Mouse (Mus musculus) CD4-positive, CD25-positive, alpha-beta regulatory T cell, adult 4 months (primary cell): ENCODE measurements around the gene Cdca8. TPM values are rescaled to one million over a fixed set of nuclear protein-coding genes. Genes with fewer than 3 reads are reported as not detected.

Experiments used
- ATAC-seq: one replicate; pipeline ENCODE4 v1.8.0; 2017
- polyA plus RNA-seq, 2 experiments: library from polyadenylated mRNA; unstranded; fragments of 100-300 nt; shearing (Covaris generic); gene quantifications; one replicate each; pipeline ENCODE4 v1.2.1; 2017

Cdca8 gene
- polyA plus RNA-seq, 2 experiments from 2014 or later, result 12.6 to 31.4 TPM

DNA sequence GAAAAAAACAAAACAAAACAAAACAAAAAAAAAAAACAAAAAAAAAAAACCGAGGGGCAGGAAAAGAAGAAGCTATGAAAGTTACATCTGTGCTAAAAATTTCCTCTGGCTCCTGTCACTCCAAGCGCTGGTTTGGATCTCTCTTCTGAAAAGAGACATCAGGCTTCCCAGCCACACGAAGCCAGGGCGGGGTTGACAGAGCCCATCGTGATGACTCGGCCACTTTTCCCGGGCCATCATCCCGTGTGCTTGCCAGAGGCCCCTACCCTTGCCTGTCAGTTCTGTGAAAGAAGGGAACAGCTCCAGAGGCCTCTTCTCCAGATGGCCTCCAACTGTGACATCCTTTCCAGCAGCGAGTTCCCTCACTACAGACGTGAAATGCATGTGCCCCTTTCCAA is 11.9 kb upstream of the Cdca8 start:
- ATAC-seq, result no peak

DNA sequence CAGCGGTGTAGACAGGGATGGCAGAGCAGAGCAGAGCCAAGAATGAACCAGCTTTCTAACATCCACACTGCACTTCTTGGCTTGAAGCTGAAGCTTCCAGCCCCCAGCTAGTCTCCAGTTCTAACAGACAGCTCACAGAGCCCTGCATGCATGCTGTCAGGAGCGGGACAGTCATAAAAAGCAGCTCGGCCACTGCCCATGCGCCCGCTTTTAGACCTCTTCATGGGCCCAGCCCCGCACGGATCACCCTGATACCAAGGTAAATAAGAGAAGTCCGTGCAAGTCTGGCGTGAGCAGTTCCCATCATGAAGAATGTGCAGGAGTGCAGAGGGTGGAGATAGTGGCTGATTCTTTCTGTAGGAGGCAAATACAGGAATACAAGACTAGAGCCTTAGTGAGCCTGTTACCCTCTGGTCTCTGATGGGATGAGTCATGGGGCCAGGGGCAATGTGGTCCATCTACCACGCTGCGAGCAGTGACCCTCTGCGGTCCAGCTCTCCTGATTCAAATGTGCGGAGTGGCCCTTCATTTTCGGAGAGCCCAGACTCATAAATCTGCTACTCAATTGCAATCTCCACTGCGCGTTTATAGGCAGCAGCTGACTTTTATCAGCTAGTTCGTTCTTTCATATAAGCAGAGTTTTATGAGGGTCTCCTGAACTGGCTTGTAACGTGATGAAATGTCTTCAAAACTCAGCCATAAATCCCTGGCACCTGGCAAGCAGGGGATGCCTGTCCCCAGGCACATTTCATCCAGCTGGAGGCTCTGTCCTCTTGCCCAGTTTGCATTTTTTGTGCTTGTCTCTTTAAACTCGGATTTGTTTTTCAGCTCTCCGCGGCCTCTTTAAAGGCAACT is 11.3 kb upstream of the Cdca8 start:
- no peak for ATAC-seq

DNA sequence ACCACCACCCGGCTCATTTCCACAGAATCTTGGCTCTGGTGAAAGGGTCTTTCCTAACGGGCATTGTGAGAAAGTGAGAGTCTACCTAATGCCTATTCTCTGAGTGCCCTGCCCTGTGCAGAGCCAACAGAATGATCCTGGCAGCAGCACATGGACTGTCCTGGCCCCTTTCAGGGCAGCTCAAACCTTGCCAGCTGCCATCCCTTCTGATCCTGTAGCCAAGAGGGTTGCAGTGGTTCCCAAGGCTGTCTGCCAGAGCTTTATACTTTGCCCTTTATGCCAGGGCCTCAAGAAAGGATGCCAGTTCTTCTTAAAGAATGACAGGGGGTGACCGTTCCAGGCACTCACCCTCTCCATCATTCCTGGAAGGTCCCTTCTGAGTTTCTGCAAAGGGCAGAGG is 10.4 kb upstream of the Cdca8 start:
- ATAC-seq, result no peak

DNA sequence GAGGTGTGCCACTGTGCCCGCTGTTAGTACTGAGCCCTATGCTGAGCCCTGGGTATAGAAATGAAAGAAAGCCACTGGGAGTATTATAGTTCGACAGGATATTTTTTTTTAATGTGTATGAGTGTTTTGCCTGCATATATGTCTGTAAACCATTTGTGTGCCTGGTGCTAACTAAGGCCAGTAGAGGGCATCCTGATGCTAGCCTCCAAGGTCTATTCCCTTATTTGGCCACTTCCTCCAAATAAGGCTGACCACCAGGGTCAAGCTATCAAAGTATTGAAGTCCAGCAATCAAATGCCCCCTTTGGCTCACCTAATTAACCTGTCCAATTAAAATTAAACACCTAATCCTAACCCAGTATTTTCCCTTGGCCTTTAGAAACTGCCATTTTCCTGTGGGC is 5.8 kb upstream of the Cdca8 start:
- no peak for ATAC-seq

DNA sequence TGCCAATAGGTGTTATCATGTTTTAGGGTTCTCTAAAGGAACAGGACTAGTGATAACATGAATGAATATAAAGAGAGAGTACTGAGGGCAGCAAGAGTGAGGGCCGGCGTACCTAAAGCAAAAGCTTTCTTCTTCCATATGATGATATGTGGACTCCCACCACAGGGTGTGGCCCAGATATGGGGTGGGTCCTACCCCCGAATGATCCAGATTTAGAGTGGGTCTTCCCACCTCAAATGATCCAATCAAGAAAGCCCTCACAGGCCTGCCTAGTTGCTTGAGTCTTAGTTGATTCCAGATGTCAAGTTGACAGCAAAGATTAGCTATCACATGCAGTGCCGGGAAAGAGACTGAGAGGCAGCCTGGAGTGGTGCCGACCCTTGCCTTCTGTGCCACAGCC is 4.7 kb upstream of the Cdca8 start:
- ATAC-seq, result no peak

DNA sequence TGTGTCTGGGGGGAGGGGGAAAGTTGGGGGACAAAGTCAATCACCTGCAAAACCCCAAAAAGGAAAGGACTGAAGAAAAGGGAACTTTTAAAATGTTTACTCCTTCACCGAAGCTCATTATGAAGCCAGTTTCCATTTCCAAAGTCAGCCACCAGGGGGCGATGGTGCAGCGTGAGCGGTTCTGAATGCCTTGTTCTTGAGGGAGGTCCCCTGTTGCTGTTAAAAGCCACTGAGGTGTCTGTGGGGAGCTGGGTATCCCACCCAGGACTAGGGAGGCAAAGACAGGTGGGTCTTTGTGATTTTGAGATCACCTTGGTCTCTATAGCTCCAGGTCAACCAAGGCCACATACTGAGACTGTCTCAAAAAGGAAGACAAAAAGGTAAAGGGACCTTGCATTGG is 3.9 kb upstream of the Cdca8 start:
- peak; percentile 75 for ATAC-seq

DNA sequence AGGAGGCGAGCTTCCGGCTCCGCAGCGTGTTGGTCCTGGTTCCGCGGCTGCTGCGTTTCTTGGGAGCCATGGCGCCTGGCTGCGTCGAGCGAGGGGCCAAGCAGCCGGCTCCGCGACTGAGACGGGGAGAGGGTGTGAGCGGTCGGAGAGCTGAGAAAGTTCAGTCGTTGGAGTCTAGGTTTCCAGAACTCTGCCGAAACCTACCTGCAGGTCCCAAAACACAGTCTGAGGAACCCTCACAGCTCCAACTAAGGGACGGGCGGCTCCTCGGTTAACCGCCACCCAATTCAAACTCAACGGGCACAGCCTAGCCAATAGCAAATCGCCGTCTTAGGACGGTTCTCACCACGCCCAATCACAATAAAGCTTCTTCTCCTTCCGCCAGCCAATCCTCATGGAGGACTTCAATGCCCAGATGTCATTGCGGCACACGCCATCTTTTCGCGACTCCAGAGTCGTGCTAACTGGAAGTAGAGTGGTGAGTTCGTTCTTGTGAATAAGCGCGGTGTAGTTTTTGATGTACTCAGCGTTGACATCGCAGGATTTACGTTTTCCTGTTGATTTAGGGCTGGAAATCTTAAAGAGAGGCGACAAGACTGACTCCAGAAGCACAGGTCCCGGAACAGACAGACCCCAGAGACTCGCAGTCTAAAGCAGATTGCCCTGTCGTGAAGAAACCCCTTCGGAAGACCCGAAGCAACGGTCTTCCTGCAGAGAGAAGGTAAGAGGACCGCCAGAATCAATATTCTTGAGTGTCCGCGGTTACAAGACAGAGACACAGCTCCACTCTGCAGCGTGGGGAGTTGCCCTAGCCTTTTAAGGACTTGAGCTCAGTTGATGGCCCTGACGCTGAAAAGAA is 2.3 kb downstream of the Cdca8 start, which contains the start of gene 9930104L06Rik:
Gene 9930104L06Rik (plus strand): TSS at position 436 of the 859 bp plus-strand sequence.
- peak; percentile 100 for ATAC-seq

DNA sequence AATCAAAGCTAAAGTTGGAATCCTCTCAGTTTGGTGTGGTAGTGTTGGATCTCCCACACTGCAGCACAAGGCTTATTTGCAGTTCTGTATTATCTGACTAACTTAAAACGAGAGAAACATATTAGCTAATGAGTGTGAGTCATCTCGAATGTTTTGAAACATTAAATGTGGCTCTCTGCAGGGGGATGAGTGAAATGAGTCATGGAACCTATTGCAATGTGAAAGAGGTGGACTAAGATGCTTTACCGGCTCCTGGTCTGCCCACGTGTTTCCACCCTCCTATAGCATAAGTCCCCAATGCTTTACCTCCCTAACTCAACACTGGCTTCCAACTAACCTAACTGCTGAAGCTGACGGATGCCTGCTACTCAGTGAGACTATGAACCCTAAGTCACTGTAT is 11.0 kb downstream of the Cdca8 start:
- ATAC-seq, result peak; percentile 87

DNA sequence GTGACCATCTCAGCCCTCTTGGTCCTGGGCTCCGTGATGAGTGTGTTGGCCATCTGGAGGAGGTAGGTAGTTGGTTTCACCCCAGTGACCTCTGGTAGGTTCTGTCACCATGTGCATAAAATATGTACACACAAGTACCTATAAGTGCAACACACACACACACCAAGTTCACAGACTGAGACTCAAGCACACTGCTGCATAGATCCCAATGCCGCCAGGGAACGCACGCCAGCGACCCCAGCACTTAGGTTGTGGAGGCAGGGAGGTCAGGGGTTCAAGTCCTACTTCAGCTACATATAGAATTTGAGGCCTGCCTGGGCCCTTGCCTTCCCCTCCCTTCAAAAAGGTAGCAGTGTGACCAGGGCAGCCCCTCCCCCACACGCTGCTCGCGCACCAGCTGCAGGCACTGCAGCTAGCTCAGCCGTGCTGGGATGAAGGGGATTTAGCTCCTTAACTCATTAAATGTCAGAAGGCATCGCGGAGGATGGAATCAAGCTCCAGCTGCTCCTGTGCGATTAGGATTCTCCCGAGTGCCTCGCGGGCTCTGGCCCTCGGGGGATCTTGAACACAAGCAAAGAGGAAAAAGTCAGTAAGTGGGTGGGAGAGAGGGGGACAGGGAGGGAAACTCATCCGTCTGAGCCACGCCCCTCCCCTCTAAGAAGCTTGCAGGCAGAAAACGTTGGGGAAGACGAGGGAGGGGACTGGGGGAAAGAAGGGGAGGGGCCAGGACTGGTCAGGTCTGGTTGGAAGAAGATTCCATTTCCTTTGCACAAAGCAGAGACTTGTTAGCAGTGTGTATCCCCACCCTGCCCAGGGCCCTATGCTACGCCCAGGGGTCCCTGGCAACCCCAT is 32.9 kb downstream of the Cdca8 start:
- no peak for ATAC-seq

DNA sequence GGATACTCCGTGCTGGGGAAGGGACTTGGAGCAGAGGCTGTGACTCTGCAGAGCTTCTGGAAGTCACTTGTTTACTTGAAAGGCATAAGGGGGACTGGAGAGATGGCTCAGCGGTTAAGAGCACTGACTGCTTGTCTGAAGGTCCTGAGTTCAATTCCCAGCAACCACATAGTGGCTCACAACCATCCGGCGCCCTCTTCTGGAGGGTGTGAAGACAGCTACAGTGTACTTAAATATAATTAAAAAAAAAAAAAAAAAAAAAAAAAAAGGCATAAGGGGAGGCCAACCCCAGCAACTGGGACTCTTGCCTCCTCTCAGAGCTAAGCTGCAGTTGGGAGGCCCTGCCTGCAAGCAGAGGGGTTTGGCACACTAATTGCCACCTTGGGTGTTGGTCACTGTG is 33.7 kb downstream of the Cdca8 start:
- ATAC-seq, result no peak

DNA sequence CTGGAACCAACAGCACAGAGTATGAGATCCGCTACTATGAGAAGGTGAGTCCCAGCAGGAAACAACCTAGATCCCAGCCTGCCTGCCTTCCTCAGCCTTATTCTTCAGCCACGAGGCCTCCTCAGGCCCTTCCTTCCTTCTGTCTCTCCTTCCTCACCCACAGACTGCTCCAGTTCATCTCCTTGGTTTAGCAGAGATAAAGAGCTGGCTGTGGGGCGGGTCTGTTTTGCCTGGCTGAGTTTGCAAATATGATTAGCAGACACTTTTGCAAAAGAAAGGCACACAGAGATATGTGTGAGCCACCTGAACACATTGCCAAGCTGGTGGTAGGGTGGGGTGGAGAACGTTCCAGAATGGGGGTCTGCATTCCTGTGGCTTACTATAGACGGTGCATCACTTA is 39.2 kb downstream of the Cdca8 start:
- ATAC-seq, result no peak

DNA sequence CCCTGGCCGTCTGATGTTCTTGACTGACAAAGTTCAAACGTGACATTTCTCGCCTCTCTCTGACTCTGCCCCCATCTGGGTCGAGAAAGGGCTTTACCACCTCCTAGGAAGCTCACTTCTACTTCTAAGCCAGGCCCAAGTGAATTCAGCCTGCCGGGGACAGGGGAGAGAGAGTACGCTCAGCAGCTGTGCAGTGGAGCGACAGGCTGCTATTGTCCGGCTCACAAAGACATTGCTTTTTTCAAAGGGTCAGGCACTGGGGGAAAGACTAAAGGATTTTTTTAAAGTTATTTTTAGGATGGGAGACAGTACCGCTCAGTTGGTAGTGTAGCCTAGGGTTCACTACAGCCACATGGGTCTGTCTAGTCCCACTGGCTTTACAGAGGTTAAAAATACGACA is 40.7 kb downstream of the Cdca8 start:
- no peak for ATAC-seq

DNA sequence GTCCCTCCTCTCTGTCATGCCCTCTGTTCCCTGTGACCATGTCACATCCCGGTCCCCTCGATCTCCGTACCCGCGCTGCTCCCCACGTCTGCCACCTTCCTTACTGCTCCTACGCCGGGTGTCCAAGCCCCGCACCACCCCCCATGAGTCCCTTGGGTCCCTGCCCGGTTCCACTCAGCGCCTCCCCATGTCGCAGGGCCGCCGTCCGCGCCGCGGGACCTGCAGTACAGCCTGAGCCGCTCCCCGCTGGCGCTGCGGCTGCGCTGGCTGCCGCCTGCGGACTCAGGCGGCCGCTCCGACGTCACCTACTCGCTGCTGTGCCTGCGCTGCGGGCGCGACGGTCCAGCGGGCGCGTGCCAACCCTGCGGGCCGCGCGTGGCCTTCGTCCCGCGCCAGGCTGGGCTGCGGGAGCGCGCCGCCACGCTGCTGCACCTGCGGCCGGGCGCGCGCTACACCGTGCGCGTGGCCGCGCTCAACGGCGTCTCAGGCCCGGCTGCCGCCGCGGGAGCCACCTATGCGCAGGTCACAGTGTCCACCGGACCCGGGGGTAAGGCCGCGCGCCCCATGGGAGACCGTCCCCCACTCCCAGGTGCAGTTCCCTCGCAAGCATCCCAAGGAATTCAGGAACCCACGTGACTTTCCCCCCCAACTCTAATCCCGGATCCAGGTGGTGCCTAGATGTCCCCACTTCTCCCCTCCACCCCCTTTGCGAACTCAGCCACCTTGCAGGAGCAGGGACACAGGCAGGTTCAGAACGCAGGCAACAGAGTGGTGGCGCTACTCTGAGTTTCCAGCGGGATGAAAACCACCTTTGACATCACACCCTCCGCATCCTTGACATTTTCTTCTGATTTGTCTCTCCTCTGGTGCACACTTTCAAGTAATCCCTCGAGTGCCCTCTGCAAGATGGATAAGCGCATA is 44.3 kb downstream of the Cdca8 start:
- ATAC-seq, result no peak

DNA sequence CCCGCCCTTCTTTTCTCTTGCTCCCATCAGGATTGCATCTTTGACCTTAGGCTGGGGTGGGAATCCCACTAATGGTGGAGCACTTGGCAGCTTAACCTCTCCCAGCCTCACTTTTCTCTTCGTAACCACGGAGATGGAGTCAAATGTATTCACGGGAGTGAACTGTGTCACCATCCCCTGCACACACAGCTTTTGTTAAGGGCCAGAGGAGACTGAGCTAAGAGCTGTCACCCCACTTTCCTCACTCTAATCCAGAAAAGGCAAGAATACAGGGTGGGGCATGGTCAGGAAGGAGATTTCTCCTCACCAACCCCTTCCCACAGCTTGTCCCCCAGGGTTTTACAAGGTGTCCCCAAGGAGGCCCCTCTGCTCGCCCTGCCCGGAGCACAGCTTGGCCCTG is 45.3 kb downstream of the Cdca8 start:
- ATAC-seq, result no peak

DNA sequence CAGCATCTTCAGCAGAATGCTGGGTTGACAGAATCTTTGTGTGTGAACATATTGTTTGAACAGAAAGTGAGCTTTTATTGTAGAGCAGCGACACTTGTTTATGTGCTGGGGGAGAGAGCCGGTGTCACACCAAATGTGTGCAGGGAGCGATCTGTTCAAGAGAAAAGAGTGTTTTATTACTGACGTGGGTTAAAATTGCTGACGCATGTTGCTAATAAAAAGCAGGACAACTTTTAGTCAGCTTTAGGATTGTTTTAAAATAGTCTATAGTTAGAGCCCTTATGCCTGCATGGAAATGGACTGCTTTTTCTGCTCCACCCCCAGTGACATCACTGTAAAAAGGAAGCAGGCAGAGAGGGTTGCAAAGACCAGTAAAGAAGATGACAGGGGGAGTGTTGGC is 48.3 kb downstream of the Cdca8 start:
- no peak for ATAC-seq

DNA sequence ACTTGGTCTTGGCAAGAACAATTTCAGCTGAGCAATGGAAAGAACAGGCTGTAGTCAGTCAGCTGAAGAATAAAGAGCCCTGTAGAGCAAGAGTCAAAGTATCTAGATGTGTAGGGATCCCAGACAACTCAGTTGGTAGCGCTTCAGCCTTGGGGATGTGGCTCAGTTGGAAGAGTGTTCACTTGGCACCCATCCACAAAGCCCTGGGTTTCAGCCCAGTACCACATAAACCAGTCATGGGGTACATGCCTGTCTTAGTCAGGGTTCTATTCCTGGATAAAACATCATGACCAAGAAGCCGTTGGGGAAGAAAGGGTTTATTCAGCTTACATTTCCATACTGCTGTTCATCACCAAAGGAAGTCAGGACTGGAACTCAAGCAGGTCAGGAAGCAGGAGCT is 49.2 kb downstream of the Cdca8 start:
- ATAC-seq, result no peak

DNA sequence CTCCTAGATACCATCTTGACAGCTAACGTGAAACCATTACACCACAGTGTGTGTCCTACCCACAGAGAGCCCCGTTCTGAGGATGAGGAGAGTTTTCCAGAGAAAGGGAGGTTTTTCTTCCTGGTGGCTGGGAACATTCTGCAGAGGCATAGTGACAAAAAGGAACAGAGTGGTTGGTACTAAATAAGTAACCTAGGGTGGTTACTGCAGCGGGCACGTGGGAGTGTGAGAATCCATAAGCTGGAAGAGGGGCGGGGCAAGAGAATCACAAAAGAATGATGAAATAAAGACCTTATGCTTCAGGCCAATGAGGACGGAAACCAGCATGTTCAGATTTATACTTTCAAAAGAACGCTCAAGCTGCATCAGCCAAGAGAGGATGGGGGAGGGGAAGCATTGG is 50.4 kb downstream of the Cdca8 start:
- no peak for ATAC-seq

DNA sequence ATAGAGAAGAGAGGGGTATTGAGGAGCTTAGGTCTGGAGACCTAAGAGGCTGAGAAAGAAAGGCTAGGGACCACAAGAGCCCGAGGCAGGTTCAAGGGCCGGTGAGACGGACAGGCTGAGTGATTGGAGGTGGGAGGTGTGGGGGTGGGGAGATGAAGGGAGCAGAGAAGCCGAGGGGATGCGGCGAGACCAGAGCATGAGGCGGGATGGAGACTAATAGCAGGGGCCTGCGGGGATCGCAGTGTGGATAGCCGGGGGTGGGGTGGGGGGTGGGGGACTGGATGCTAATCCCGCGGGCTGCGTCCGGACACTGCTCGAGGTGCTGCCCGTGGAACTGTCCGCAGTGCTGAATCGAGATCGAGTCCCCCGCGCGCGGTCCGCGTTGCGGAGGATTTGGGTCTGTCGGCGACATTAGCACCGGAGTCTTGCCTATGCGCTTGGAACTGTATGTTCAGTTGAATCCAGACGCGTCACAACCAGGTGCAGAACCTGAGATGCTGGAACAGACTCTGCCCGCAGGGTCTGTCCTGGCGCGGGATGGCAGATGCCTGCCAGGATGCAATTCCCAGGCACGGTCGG is 56.9 kb downstream of the Cdca8 start:
- no peak for ATAC-seq

DNA sequence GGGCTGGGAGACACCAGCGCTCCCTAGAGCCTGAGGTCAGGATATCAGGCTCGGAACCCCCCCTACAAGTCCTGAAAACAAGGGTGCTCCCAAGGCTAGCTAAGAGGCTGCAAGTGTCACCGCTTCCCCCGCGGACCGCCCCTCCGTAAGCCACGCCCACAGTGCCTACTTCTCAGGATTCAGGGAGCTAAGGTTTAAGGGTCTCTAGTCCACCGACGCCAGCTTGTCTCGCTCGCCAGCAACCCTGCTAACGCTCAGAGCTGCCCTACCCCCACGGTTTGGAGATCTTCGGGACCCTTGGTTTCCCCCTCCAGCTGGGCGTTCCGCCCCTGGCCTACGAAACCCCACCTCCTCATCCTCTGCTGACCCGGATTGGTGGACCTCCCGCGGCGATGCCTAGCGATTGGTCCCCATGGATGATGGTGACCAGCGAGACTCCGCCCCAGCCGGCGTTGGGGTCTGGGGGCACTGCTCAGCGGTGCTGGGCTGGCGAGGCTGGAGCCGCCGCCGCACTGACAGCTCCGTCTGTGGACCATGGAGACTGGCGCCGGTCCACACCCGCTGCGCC is 57.7 kb downstream of the Cdca8 start:
- no peak for ATAC-seq

DNA sequence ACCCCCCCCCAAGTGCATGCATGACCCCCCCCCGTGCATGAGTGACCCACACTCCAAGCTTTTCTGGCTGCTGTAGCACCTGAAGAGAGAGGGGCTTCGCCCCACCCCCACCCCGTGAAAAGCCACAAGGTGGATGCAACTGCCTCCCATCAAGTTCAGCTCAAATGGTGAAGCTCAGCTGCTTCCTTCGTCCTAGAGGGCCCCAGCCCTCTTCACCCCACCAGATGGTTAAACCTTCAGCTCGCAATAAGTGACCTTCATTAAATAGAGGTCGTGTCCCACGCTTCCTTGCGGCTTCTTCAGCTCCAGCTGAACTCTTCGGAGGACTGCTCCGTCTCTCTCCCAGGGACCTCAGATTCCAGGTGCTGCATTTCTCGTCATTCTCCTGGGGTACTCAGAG is 58.5 kb downstream of the Cdca8 start, which contains the start of gene Epha10:
Gene Epha10 (plus strand): TSS at position 301 of the 400 bp plus-strand sequence.
- no peak for ATAC-seq

DNA sequence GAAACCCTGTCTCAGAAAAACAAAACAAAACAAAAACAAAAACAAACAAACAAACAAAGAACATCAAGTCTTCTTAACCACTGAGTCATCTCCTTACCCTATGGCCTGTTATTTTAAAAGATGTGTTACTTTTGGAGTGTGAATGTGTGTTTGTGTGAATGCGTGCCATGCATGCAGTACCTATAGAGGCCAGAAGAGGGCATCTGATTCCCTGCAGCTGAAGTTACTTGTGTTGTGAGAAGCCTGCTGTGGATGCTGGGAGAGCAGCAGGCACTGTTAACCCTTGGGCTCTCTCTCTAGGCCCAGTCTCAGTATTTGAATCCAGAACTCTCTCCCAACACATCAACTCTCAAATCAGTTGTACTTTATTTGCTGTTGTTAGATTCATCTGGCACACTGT is 66.4 kb downstream of the Cdca8 start:
- ATAC-seq, result no peak
